Mouse (Mus musculus): ENCODE data around the gene Pald1. TPM values are rescaled to one million over a fixed set of nuclear protein-coding genes. Genes with fewer than 3 reads are reported as not detected.

Gene Pald1
- polyA plus RNA-seq, 1 experiment from 2014 or later = 35.7 TPM

DNA sequence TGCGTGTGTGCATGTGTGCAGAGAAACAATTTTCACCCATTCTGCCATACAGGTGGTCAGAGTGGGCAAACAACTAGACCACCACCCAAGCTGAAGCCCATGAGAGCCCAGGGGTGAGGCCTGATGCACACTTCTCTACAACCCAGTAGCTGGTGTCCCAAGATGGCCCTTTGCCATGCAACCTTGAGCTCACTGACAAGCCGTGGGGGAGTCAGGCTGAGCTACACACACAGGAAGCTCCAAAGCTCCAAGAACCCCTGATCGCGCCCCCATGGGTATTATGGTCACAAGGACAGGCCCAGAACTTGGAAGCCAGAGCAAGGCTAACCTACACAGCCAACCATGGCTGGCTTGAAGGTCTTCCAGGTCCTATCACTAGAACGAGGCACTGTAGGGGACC lies 5.3 kb downstream of the Pald1 start:
- H3K27ac ChIP-seq = no peak overlapping the region
- peaks cover 21% of the 10 kb centered on the region for H3K27me3 ChIP-seq (ENCODE audit: insufficient read depth, poor library complexity, severe bottlenecking)
- peaks cover 63% of the 10 kb centered on the region for H3K4me1 ChIP-seq (replicated peaks)
- 0 out of 2 replicates have a peak, but pooled peaks cover 7% of the 10 kb centered on the region for H3K36me3 ChIP-seq
- no peaks in the 10 kb centered on the region for H3K9me3 ChIP-seq
- H3K4me3 ChIP-seq = no peak overlapping the region
- no peak for DNase-seq (ENCODE audit: low spot score)
- 98% methylated on average over 5 of the region's 5 CpGs for WGBS

DNA sequence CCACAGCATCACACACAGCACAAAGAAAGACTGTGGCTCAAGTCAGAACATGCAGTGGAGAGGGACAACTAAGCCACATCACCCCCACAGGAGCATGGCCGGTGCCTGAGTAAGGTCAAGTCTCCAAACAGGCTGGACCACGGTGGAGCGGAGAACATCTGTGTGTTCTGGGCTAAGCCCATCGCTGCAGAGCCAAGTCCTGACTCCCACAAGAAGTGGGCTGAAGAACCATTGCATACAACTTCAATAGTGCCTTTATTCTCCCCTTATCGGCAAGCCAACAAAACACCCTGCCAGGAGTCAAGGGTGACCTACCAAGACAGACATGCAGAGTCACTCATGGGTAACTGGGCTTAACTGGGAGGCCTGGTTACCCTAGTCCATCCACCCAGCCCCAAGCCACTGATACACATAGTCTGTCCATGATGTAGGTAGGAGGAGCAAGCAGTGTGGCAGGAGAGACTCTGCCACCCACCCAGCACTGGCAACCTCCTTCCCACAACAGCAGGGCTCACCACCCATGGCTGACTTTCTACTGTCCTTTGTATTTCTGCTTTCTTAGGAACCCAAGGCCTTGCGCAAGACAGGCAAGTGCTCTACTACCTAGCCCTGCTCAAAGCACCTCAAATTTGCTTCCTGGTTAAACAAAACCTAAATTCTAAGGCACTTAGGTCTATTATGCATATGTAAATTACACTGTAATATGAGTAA lies 8.4 kb downstream of the Pald1 start:
- peak overlapping the region; percentile 41 for H3K27ac ChIP-seq

DNA sequence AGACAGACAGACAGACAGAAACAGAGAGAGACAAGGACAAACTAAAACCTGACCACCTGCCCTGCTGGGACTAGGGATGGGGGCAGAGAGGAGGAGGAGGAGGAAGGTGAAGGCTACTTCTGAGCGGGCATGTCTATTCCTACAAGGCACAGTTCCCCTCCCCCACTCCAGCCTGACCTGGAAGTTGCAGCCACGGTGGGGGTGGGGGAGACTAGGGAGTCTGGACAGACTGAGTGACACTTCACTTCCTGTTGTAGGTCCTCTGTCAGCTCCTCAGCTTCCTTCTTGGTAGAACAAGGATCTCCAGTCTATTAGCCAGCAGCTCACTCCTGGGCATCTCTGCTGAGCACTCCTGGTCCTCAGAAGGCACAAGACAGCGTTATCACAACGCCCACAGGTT lies 9.3 kb downstream of the Pald1 start:
- Histone ChIP-seq H3K4me1 (replicated peaks) (peaks cover 61% of the 10 kb centered on the region), H3K36me3 (0 out of 2 replicates have a peak, but pooled peaks cover 7% of the 10 kb centered on the region), H3K4me3 (no peak overlapping the region), H3K27ac (peak overlapping the region; percentile 41; the same call in 1 of the 2 replicates), H3K27me3 (ENCODE audit: insufficient read depth, poor library complexity, severe bottlenecking) (no peaks in the 10 kb centered on the region), H3K9me3 (no peaks in the 10 kb centered on the region)
- no peak for DNase-seq (ENCODE audit: low spot score)
- WGBS = 57% methylated on average over 4 of the region's 4 CpGs

More for the DNA sequence above, 8.4 kb downstream of the Pald1 start:
- WGBS = 71% methylated on average over 6 of the region's 6 CpGs
- Histone ChIP-seq H3K4me1 (replicated peaks) (peaks cover 63% of the 10 kb centered on the region), H3K4me3 (no peak overlapping the region), H3K9me3 (no peaks in the 10 kb centered on the region), H3K36me3 (0 out of 2 replicates have a peak, but pooled peaks cover 7% of the 10 kb centered on the region), H3K27me3 (ENCODE audit: insufficient read depth, poor library complexity, severe bottlenecking) (peaks cover under 1% of the 10 kb centered on the region; the same call in 1 of the 2 replicates)
- no peak for DNase-seq (ENCODE audit: low spot score)

DNA sequence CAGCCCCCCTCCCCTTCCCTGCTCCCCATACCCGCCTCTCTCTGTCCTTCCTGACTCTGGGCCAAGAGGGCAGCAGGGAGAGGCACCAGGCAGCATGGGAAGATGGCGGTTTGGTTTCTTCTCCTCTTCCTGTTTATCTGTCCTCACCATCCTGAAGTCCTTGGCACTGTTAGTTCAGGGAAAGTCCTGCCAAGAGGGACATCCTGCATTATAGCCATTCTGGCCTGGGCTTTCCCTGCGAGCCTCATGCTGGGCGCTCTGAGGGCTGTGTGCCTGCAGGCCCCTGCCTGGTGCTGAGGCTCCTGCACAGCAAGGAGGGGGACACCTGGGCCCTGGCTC lies 10.8 kb downstream of the Pald1 start:
- H3K9me3 ChIP-seq = no peaks in the 10 kb centered on the region
- H3K27me3 ChIP-seq (ENCODE audit: insufficient read depth, poor library complexity, severe bottlenecking) = no peaks in the 10 kb centered on the region
- H3K27ac ChIP-seq = peak overlapping the region; percentile 46
- no peak for DNase-seq (ENCODE audit: low spot score)
- H3K4me1 ChIP-seq (replicated peaks) = peaks cover 70% of the 10 kb centered on the region
- H3K36me3 ChIP-seq = 0 out of 2 replicates have a peak, but pooled peaks cover 7% of the 10 kb centered on the region
- H3K4me3 ChIP-seq = no peak overlapping the region
- 62% methylated on average over 4 of the region's 4 CpGs for WGBS

DNA sequence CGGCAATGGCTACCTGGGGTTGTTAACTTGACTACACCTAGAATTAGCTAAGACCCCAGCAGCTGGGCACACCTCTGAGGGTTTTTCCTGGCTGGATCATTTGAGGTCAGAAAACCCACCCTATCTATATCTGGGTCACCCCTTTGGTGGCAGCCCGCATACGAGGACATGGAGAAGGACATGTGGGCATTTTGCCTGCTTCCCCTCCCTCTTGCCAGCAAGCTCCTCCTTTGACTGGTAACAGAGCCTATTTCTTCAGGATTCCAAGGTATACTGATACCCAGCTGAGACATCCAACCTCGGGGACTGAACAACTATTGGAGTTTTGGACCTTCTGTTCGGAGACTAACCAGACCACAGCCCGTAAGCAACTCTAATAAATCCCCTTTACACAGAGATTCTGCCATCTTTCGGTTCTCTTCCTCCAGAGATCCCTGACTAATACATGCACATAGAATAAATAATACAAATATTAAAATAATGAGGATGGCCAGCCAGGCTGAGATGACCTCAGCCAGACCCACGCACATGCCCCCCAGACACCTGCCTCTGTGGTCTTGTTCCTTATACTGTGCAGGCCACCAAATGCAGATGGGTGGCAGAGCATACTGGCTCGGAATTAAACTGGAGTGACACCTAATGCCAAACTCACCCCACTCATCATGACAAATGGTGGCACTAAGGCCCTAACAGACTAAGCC lies 11.3 kb downstream of the Pald1 start:
- Histone ChIP-seq H3K4me3 (no peak overlapping the region), H3K36me3 (0 out of 2 replicates have a peak, but pooled peaks cover 7% of the 10 kb centered on the region), H3K4me1 (replicated peaks) (peaks cover 75% of the 10 kb centered on the region), H3K27ac (peak overlapping the region; percentile 46; the same call in 1 of the 2 replicates), H3K9me3 (no peaks in the 10 kb centered on the region), H3K27me3 (ENCODE audit: insufficient read depth, poor library complexity, severe bottlenecking) (no peaks in the 10 kb centered on the region)
- 84% methylated on average over 9 of the region's 9 CpGs for WGBS
- DNase-seq (ENCODE audit: low spot score) = no peak

DNA sequence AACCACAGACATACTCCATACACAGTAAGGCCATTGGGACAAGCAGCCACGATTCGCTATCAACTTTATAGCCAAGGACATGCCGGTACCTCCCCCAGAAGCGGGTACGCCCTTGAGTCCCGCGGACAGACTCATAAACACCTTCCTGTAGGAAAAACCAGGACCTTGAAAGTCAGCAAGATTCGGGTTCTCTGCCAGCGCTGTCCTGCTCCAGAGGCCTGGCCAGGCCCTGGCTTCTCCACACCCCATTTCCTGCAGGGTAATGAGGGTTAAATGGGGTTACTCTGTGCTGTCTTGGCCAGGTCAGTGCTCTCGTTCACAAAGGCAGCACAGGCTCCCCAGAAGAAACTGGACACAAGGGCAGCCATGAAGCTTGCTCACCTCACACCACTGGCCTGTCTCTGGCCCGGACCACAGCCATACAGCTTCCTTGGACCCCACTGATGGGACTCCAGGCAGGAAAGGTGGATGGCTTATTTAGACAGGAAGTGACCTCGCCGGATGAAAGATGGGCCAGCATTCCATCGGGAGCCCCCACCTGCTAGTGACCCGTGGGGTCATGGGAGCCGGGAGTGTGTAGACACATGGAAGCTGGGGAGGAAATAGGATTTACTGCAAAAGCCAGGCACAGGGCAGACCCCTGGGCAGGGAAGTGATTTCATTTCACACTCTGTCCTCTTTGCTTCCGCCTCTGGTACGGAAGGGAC lies 12.9 kb downstream of the Pald1 start:
- 0 out of 2 replicates have a peak, but pooled peaks cover 7% of the 10 kb centered on the region for H3K36me3 ChIP-seq
- no peaks in the 10 kb centered on the region for H3K27me3 ChIP-seq (ENCODE audit: insufficient read depth, poor library complexity, severe bottlenecking)
- WGBS = 70% methylated on average over 18 of the region's 18 CpGs
- H3K27ac ChIP-seq = peak overlapping the region; percentile 50; the same call in 1 of the 2 replicates
- peaks cover 76% of the 10 kb centered on the region for H3K4me1 ChIP-seq (replicated peaks)
- H3K4me3 ChIP-seq = no peak overlapping the region
- peak; percentile 27 for DNase-seq (ENCODE audit: low spot score)
- no peaks in the 10 kb centered on the region for H3K9me3 ChIP-seq

DNA sequence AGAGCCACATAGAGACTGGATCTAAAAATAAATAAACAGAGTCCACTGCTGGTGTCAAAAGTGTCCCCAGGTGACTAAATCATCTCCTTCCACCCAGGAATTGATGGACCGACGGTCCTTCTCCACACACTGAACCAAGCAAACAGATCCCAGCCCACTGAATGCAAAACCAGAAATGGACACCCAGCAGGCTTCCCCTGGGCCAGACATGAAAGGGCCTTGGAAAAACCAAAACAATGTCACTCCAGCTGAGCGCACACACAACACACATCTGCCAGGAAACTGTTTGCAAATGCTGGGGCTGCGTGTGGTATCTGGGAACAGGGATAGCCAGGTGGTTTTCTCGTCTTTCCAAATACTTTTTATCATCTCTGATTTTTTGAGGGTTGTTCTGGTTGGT lies 13.6 kb downstream of the Pald1 start:
- Histone ChIP-seq H3K27me3 (ENCODE audit: insufficient read depth, poor library complexity, severe bottlenecking) (no peaks in the 10 kb centered on the region), H3K4me3 (no peak overlapping the region), H3K4me1 (replicated peaks) (peaks cover 69% of the 10 kb centered on the region), H3K27ac (peak overlapping the region; percentile 6; the same call in 1 of the 2 replicates), H3K9me3 (no peaks in the 10 kb centered on the region), H3K36me3 (peaks cover 7% of the 10 kb centered on the region; the same call in 1 of the 2 replicates)
- 52% methylated on average over 5 of the region's 5 CpGs for WGBS
- DNase-seq (ENCODE audit: low spot score) = no peak

DNA sequence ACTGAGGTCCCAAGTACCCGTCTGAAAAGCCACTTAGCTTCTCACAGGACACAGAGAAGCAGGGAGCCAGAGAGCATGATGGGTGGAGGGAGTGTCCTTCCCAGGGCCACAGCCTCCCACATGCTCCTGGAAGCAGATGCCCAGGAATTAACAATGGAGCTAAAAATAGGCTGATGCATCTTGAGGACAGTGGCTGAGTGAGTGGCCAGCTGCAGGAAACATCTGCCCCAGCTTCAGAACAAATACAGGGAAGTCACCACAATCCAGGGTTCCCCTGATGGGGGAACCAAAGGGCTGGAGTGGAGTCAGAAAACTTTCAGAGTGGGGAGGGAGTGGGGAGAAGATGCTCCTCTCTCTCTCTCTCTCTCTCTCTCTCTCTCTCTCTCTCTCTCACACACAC lies 17.4 kb downstream of the Pald1 start:
- 61% methylated on average over 1 of the region's 1 CpGs for WGBS
- 0 out of 2 replicates have a peak overlapping the region, but pooled peaks have one; percentile 23 for H3K27ac ChIP-seq
- no peak for DNase-seq (ENCODE audit: low spot score)
- H3K36me3 ChIP-seq = peaks cover 13% of the 10 kb centered on the region
- H3K9me3 ChIP-seq = peaks cover 3% of the 10 kb centered on the region; the same call in 1 of the 2 replicates
- peaks cover 50% of the 10 kb centered on the region for H3K4me1 ChIP-seq (replicated peaks)
- H3K4me3 ChIP-seq = no peak overlapping the region
- H3K27me3 ChIP-seq (ENCODE audit: insufficient read depth, poor library complexity, severe bottlenecking) = no peaks in the 10 kb centered on the region

DNA sequence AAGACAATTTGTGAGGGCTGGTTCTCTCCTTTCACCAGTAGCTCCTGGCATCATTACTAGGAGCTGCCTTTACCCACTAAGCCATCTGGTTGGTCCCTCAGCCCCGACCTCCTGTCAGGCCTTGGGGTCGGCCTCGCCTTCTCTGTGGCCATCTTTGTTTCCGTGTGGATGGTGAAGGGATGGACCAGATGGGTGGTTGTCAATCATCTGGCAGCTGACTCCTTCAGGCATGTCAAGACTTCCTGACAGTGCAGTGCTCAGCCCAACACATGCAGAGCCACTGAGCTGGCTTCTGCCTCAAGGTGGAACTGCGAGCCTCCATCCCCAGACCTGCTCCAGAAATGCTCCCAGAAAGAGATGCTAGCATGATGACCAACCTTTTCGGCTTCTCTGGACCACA lies 18.9 kb downstream of the Pald1 start:
- Histone ChIP-seq H3K27ac (0 out of 2 replicates have a peak overlapping the region, but pooled peaks have one; percentile 2), H3K27me3 (ENCODE audit: insufficient read depth, poor library complexity, severe bottlenecking) (no peaks in the 10 kb centered on the region), H3K9me3 (peaks cover 7% of the 10 kb centered on the region; the same call in 1 of the 2 replicates), H3K4me1 (replicated peaks) (peaks cover 36% of the 10 kb centered on the region), H3K4me3 (no peak overlapping the region), H3K36me3 (peaks cover 17% of the 10 kb centered on the region)
- no peak for DNase-seq (ENCODE audit: low spot score)
- 92% methylated on average over 6 of the region's 6 CpGs for WGBS

DNA sequence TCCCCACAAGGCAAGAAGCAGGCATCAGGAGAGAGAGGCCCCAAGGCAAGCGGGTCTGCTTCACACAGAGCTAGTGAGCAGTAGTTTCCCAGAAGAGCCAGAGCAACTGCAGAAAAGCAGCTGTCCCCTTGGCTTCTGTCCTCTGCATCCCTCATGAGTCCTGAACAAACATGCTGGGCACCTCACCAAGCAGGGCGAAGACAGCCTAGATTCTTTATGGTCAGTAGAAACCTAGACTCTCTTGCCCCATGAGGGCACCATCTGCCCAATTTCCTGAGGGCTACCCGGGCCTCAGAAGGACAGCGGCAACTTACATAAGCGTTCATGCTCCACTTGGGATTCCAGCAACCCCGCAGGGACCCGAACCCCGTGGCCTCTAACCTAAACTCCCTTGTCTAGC lies 20.3 kb downstream of the Pald1 start:
- Histone ChIP-seq H3K4me3 (no peak overlapping the region), H3K36me3 (peaks cover 17% of the 10 kb centered on the region), H3K4me1 (replicated peaks) (peaks cover 31% of the 10 kb centered on the region), H3K27ac (0 out of 2 replicates have a peak overlapping the region, but pooled peaks have one; percentile 50), H3K9me3 (peaks cover 7% of the 10 kb centered on the region; the same call in 1 of the 2 replicates), H3K27me3 (ENCODE audit: insufficient read depth, poor library complexity, severe bottlenecking) (no peaks in the 10 kb centered on the region)
- no peak for DNase-seq (ENCODE audit: low spot score)
- WGBS = 75% methylated on average over 8 of the region's 8 CpGs

DNA sequence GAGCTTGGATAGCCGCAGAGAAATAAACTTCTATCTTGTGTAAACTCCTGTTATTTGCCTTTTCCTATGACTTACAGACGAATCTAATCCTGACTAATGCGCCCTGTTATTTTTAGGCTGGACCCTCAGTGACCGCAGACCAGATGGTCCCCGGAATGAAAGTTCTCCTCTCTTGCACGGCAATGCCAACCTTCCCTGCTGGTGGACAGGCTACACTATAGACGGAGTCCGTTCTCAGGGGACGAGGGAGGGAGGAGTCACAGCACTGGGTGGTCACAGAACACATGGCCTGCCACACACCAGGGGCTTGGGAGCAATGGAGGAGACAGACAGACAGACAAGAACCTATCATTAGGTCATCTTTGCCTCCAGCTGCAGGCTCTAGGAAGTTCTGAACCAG lies 20.8 kb downstream of the Pald1 start:
- no peak overlapping the region for H3K4me3 ChIP-seq
- WGBS = 79% methylated on average over 9 of the region's 9 CpGs
- no peak overlapping the region for H3K27ac ChIP-seq
- no peak for DNase-seq (ENCODE audit: low spot score)
- H3K27me3 ChIP-seq (ENCODE audit: insufficient read depth, poor library complexity, severe bottlenecking) = no peaks in the 10 kb centered on the region
- peaks cover 31% of the 10 kb centered on the region for H3K4me1 ChIP-seq (replicated peaks)
- H3K9me3 ChIP-seq = peaks cover 7% of the 10 kb centered on the region; the same call in 1 of the 2 replicates
- peaks cover 17% of the 10 kb centered on the region for H3K36me3 ChIP-seq

DNA sequence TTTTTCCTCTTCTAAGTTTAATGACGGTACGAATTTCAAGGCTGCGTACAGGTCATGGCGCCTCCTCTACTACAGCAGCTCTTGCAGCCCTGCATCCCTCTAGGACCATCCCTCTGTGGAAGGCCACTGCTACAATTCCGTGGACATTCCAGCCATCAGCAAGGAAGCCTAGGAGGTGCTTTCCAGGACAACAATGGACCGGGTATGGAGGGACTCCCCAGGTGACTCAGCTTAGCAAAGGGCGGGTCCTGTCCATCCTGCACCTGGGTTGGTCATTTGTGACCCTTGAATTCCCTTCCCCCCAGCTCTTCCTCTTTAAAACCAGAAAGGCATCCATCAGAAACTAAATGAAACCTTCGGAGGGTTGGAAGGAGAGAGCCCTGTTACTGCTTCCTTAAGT lies 22.7 kb downstream of the Pald1 start:
- Histone ChIP-seq H3K9me3 (peaks cover 7% of the 10 kb centered on the region; the same call in 1 of the 2 replicates), H3K36me3 (peaks cover 23% of the 10 kb centered on the region), H3K27me3 (ENCODE audit: insufficient read depth, poor library complexity, severe bottlenecking) (no peaks in the 10 kb centered on the region), H3K4me1 (replicated peaks) (peaks cover 19% of the 10 kb centered on the region), H3K27ac (no peak overlapping the region), H3K4me3 (no peak overlapping the region)
- DNase-seq (ENCODE audit: low spot score) = no peak
- 93% methylated on average over 8 of the region's 8 CpGs for WGBS
